Mouse (Mus musculus) liver, embryonic 14.5 days (tissue): Measurements from ENCODE around the gene Il34.

Source experiments
- CTCF ChIP-seq: IDR thresholded peaks from 2 replicates; pipeline ENCODE4 v1.5.1; 2016; ENCODE audit warnings: antibody characterized with exemption, low read depth, control low read depth
- EP300 ChIP-seq: IDR thresholded peaks from 2 replicates; pipeline ENCODE4 v1.6.1; 2016; ENCODE audit warnings: antibody characterized with exemption, low read depth

GRCm38 (mm10) chr8:110726893-110727292 lies 78.8 kb downstream of the Il34 start:
- TF ChIP-seq EP300, result no peak
- peak; percentile 79 for TF ChIP-seq CTCF
